Mouse (Mus musculus) urinary bladder, postnatal 4 days (tissue): ENCODE data around the gene Pet100.
A peak's percentile ranks its signal among the peaks of the same experiment; 100 is the strongest.

Experiments
- DNase-seq, 2 experiments: peaks; one replicate each; pipeline ENCODE4 v3.0.0; 2021 to 2022; ENCODE audit warnings: low spot score in 2 of 2

The Pet100 gene

DNA sequence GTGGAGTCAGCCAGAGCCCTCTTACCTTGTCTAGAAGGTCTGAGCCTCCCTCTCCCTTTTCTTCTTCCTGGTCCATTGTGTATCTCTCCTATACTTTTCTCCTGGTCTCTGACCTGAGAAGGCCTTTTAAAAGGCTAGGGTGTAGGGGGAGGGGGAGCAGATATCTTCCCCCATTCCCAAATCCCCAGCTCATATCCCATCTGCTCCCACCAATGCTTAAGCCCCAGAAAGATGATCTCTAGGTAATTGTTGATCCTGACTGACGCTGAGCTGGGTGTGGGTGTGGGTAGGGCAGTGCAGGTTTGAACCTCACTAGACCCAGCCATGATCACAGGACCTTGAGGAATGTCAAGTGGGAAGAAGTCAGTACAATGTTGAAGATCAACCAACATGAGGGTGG lies 4.1 kb downstream of the Pet100 start, which contains the start of gene Pcp2:
TSS of gene Pcp2 (minus strand) at position 101 of the 400 bp plus-strand sequence.
- DNase-seq: no peak

DNA sequence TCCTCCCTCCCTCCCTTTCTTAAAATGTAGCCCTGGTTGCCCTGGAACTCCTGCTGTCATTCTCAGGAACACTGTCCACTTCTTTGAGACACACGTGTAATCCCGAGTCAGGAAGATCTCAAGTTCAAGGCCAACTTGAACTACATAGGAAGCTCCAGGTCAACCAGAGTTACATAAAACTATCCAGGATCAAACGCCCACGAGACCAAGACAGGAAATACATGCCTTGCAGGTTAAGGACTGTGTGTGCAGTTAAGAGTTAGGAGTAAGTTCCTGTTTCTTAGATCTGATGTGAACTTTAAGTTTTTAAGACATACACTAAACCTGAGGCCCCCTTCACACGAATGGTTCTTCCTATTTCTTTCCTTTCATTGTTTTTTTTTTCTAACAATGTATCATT lies 5.6 kb downstream of the Pet100 start:
- DNase-seq: no peak

DNA sequence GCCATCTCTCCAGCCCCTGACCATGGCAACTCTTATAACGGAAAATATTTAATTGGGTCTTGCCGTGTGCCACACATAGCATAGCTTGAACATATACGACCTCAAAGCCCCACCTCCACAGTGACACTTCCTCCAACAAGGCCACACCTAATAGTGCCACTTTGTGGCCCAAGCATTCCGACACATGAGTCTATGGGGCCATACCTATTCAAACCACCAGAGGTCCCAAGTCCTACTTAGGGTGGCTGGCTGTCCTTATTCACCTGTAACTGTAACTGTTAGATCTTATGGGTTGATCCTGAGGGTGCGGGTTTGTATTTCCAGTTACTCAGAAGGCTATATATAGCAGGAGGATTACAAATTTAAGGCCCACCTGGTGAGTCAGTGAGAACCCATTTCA lies 6.7 kb downstream of the Pet100 start:
- DNase-seq: no peak

DNA sequence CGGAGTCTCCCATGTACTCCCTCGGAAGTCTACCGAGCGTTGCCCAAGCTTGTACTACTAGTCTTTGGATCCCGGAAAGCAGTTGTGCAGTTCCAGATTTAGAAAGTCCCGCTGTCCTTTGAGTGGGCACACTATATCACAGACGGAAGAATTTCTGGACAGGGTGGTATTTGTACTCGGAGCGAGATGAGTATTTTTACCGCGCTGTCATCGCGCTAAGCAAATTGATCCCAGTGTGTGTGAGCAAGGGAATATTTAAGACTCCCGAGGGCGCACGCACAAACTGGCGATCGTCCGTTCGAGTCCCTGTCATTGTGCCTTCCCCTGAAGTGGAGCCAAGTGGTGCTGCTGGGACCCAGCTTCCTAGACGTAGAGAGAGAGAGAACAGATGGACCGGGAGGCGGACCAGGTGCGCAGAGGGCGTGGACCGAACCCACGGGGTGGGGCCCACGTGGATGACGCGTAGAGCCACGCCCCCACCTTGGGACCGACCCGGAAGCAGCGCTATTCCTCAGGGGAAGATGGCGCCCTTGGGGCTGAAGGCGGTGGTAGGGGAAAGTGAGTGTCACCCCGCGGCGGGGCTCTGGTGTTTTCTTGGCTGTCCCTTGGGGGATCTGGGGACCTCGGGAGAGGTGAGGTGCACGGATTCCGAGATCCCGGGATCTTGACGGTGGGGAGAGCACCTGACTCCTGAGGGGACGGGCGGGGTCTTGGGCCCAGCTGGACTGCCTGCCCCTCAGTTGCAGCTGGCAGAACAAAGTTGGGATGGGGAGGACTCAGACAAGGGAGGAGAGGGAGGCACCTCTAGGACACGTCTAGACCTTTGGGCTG lies 9.5 kb downstream of the Pet100 start, which contains the start of gene Stxbp2:
TSS of gene Stxbp2 (plus strand) at position 309 of the 831 bp plus-strand sequence.
- DNase-seq: peak; percentile 65 to 74

DNA sequence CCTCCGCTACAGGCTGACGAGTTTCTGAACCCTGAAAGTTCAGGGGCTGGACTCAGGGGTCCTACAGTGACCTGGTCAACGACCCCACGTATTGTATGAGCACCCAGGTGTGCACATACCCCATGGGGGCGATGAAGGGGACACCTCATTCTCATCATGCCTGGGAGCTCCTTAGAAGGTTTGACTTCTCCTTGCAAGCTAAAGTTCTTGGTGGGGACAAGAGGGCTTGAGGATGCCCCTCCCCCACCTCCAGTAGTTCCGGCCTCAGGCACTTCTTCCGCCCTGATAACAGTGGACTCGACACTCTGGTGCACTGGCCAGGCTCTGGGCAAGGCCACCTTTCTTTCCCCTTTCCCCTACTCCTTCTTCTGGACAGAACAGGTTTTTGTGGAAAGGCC lies 10.1 kb downstream of the Pet100 start:
- no peak for DNase-seq

DNA sequence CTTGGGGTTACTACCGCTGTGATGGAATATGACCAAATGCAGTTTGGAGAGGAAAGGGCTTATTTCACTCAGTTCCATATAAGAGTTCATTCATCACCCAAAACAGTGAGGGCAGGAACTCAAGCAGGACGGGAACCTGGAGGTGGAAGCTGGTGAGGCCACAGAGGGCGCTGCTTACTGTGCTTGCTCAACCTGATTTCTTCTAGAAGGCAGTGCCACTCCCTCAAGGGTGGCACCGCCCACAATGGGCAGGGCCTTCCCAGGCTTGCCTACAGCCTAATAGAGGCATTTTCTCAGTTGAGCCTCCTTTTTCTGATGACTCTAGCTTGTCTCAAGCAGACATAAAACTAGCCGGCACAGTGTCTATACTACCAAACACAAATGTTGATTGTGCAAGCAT lies 24.5 kb downstream of the Pet100 start:
- DNase-seq: peak in 1 of 2 experiments; percentile 29

DNA sequence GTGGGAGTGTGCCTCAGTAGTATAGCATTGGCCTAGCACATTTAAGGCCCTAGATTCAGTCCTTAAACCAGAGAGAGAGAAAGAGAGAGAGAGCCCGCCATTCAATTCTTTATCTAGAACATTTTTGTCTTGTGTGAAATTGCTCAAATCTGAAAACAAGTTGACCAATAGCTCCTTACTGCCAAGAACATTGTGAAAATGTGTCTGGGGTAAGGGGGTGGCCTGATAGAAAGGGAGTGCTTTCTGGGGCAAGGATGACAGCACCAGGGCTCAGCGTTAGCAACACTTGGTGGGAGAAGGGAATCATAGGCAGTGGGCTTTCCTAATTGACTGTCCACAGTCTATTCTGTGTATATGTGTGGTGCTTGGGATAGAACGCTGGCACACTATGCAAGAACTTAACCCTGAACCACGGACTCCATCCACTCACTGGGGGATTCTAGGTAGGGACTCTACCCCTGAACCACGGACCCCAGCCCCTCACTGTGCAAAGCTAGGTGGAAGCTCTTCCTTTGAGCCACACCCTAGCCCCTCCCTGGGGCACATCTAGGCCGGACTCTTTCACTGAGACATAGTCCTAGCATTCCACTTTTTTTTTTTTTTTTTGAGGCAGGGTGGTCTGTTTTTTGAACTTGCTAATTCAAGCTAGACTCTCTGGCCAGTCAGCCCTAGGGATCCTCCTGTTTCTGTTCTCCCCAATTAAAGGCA lies 25.6 kb downstream of the Pet100 start:
- no peak for DNase-seq

DNA sequence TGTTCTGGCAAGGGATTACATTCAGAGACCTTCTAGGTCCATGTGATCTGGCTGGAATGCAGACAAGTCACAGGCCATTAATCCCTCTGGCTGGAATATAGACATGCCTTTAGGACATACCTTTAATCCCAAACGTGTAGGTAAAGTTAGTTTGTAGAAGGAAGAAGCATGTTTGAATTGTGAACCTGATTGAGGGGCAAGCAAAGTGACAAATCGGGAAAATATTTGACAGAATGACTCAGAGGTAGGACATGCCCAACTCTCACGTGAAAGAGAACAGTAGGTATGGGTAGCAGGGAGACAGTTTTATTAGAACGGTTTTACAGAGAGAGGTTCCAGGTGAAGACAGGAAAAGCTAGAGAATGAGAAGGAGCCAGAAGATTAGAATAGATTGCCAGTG lies 26.2 kb downstream of the Pet100 start:
- DNase-seq: no peak

DNA sequence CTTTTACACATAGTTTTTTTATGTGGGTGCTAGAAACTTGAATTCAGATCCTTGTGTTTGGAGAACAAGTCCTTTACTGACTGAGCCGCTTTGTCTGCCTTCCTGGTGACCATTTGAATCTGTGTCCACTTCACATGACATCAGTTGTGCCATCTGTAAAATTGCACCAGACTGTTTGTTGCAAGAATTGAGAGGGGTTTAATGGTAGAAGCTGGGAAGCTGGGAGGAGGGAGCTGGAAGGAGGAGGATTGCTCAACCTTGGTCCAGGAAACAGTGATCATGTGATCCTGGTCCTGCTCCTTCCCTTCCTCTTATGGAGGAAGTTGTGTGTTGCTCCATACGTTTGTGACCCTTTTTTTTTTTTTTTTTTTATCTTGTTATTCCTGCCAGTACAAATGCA lies 26.9 kb downstream of the Pet100 start:
- no peak for DNase-seq

DNA sequence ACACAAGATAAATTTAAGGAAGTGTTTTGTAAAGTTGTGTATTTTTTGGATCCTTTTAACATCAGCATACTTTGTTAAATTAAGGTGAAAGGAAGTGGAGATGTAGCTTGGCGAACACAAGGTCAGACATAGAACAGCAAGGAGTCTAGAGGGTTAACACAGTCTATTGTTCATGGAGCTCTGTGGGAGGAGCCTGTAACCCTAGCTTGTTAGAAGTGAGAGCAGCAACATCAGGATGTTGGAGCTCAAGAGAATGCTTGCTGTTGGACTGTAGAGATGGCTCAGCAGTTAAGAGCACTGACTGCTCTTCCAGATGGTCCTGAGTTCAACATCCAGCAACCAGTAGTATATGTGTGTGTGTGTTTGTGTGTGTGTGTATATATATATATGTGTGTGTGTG lies 27.6 kb downstream of the Pet100 start:
- no peak for DNase-seq

DNA sequence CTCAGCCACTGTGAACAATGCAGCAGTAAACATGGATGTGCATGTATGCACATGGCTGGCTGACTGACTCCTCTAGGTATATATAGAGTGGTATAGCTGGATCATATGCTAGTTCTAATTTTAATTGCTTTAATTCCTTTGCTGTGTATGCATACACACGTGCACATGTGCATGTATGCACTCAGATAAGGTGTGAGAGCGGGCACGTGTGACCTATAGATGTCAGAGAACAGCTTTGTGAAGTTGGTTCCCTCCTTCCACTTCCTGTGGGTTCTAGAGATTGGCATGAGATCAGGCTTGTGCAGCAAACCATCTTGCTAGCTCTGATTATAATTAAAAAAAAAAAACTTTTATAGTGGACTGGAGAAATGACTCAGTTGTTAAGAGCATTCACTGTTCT lies 31.5 kb downstream of the Pet100 start:
- DNase-seq: no peak

DNA sequence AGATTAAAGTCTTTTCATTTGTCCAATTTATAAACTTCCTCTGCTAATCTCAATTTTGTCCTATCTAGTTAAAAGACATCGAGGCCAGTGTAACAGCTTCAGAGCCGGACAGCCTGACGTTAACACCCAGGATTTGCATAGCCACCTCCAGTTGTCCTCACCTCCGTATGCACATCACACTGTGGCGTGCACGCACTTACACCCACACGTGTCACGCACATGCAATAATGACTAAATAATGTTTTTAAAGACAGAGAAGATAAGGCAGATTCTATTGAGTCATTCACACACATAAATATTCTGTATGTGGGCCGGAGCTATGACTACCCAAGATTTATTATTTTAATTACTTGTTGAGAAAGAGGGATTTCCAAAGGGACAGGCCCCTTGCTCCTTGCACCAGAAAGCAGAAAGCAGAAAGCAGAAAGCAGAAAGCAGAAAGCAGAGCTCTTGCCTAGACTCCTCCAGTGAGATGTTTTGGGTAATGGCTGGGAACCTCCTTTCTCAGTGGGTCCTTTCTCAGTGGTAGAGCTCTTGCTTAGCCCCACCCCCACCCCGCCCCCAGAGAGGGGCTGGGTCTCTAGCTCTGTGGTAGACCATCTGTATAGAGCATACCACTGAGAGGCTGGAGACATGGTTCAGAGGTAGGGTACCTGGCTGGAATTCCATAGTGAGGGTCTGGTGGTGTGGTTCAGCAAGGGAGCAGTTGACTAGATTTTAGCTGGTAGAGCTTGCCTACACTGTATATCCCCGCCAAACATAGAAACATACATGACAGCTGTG lies 33.6 kb downstream of the Pet100 start:
- DNase-seq: no peak

DNA sequence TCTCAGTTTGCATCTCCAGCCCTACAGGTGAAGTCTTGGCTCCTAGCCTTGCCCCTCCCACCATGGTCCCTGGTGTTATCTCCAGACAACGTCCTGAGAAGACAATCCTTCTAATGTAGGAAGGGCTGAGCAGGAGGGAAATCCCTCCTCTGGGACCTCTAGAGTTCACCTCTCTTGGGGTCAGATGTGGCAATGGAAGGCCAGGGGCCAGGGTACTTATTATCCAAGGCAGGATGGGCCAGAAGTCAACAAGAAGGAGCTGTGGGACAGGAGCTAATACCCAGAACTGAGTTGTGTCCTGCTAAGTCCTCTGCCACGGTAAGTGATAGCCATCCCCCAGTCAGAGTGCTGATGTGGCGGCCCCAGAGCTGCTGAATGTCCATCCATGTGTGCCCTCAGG lies 34.2 kb downstream of the Pet100 start, which contains the start of gene Retn:
TSS of gene Retn (plus strand) at position 245 of the 400 bp plus-strand sequence.
- no peak for DNase-seq

DNA sequence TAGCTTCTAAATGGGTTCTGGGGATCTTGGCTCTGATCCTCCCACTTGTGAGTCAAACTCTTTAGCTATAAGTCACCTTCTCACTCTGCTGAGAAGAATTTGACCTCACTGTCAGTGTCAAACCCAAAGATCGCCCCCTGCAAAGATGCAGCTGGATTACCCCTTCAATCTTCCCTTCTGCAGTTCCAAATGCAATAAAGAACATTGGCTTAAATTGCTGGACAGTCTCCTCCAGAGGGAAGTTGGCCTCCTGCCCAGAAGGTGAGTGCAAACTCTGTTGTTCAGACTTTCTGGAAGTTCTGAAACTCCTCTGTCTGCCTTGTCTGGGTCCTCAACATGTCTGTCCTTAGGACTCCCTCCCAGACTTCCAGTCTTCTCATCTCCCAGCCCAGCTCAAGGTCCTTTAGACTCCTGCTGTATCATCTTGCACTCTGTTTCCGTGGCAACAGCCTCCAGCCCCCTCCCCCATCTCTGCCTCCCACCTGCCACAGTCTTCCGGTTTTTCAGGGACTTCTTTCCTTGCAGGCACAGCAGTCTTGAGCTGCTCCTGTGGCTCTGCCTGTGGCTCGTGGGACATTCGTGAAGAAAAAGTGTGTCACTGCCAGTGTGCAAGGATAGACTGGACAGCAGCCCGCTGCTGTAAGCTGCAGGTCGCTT lies 35.5 kb downstream of the Pet100 start:
- DNase-seq: no peak

DNA sequence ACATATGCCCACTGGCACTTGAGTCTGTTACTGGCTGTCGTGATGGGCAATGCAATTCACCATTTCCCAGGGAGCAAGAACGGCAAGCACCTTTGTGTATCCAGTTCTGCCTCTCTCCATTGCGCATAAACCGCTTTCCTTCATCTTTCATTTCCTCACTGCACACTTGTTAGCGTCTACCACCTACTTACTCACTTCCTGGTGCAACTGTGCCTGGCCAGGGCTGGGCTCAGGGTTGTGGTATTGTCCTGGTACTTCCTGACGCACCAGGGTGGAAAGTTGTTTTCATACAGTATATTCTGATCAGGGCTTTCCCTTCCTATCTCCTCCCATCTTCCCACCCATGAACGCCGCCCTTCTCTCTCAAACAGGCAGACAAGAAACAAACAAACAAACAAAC lies 39.5 kb downstream of the Pet100 start:
- DNase-seq: no peak

DNA sequence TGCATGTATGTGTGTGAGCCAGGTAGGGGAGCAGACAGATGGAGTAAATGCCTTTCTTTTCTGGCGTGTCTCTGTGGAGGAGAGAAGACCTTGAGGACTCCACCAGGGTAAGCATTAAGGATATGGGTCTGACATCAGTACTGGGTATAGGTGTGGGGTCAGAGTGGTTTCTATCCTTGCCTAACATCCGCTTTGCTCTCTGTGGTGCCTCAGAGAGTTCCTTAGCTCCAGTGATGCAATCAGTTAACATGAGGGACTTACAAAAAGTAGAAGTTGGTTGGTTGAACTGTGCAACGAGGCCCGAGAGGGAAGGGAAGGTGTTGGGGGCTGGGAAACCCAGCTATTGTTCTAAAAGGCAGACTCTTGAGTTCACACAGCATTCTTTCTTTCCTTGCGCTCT lies 43.1 kb downstream of the Pet100 start:
- no peak for DNase-seq

DNA sequence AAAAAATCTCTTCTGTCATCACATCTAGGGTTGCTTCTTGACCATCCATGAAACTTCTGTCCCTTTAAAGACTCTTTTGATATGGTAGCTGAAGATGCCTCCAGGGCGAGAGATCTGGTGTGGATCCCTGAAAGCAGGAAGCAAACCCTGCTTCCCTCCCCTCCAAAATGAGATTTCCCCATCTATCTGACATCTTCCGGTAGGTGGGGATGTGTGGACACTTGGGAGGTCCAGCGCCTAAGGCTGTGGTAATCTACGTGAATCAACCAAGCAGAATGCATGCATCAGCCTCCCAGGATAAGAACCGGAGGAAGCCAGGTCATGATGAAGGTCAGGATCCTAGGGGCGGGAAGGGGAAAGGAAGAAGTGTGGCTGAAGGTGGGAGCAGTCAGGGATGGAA lies 44.2 kb downstream of the Pet100 start, which contains the start of gene Mcemp1:
TSS of gene Mcemp1 (plus strand) at position 248 of the 400 bp plus-strand sequence.
- no peak for DNase-seq

DNA sequence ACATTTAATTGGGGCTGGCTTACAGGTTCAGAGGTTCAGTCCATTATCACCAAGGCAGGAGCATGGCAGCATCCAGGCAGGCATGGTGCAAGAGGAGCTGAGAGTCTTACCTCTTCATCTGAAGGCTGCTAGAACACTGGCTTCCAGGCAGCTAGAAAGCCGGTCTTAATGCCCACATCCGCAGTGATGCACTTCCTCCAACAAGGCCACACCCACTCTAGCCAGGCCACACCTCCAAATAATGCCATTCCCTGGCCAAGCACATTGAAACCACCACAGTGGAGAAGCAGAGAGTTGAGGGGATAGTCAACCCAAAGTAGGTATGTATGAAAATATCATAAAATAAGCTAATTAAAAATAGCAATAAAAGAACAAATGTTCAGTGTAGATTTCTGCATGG lies 49.0 kb downstream of the Pet100 start:
- no peak for DNase-seq

DNA sequence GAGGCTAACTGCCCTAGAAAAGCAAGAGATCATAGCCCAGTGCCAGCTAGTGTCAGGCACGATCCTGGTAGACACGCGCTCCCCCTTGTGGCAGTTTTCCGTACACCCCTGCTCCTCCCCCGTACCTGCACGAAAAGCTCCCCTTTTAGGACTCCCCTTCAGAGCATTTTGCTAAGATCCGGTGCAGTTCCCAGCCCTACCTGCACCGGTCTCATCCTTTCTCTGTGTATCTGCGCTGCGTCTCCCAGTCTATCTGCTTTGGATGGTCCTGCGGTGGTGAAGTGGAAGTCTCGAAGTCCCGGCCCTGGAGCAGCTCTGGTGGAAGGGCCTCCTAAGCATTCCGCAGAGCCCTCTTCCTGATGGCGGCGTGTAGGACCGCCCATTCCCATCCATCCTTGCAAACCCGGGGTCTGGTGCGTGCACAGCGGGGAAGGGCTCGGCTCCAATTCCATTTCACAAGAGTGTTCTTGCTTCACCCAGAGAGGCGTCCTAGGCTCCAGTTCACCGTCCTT lies 50.7 kb downstream of the Pet100 start, which contains the start of gene Fcor:
TSS of gene Fcor (minus strand) at position 383 of the 512 bp plus-strand sequence.
- peak; percentile 65 to 85 for DNase-seq

DNA sequence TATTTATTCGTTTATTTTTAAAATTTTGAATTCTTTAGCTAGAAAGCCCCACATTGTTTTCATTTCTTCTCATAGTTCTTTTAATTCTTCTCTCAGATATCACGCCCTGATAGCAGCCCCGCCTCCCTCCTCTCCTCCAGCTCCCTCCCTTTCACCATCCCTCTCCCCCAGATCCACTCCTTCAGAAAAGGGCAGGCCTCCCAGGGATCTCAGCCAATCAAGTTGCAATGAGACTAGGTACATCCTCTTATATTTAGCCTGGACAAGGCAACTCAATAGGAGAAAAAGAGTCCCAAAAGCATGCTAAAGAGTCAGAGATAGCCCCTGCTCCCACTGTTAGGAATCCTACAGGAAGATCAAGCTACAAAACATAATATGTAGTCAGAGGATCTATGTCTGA lies 53.3 kb downstream of the Pet100 start:
- DNase-seq: no peak
